Mouse (Mus musculus) hindbrain, embryonic 16.5 days (tissue): ENCODE data around the gene Scn8a. TPM values are rescaled to one million over a fixed set of nuclear protein-coding genes. Genes with fewer than 3 reads are reported as not detected.

Experiments used
- ATAC-seq: fragments of 200-750 bp; cut with Nextera tagmentation; 2 replicates; pipeline ENCODE4 v1.8.0; 2017; ENCODE audit warnings: moderate TSS enrichment, moderate library complexity
- H3K27ac ChIP-seq: fragments of 300-500 bp; sonication (generic); 2 replicates; pipeline ENCODE4 v1.5.1; 2014; ENCODE audit warnings: low read depth, mild to moderate bottlenecking, control low read depth, low read length, moderate library complexity
- H3K27me3 ChIP-seq: fragments of 300-500 bp; sonication (generic); replicated peaks from 2 replicates; pipeline ENCODE4 v1.6.1; 2014; ENCODE audit warnings: low read length; ENCODE audit not compliant: control insufficient read depth, insufficient read depth
- H3K36me3 ChIP-seq: fragments of 300-500 bp; sonication (generic); 2 replicates; pipeline ENCODE4 v1.6.1; 2014; ENCODE audit warnings: mild to moderate bottlenecking, low read length, moderate library complexity, mixed read lengths; ENCODE audit not compliant: control insufficient read depth, insufficient read depth
- H3K4me1 ChIP-seq: fragments of 300-500 bp; sonication (generic); 2 replicates; pipeline ENCODE4 v1.6.1; 2014; ENCODE audit warnings: low read depth, low read length; ENCODE audit not compliant: control insufficient read depth, insufficient read depth
- H3K4me2 ChIP-seq: fragments of 300-500 bp; sonication (generic); 2 replicates; pipeline ENCODE4 v1.6.1; 2014; ENCODE audit warnings: mild to moderate bottlenecking, low read length, control low read depth, moderate library complexity
- H3K4me3 ChIP-seq: fragments of 300-500 bp; sonication (generic); 2 replicates; pipeline ENCODE4 v1.5.1; 2014; ENCODE audit warnings: mild to moderate bottlenecking, low read length, control low read depth, moderate library complexity
- H3K9ac ChIP-seq: fragments of 300-500 bp; sonication (generic); 2 replicates; pipeline ENCODE4 v1.6.1; 2014; ENCODE audit warnings: low read depth, mild to moderate bottlenecking, control low read depth, low read length, moderate library complexity
- H3K9me3 ChIP-seq: fragments of 300-500 bp; sonication (generic); 2 replicates; pipeline ENCODE4 v1.6.1; 2014; ENCODE audit warnings: mild to moderate bottlenecking, low read length, moderate library complexity; ENCODE audit not compliant: control insufficient read depth
- WGBS: fragments of 180-500 bp; shearing (Covaris S2); extraction: QIAGEN DNeasy Blood & Tissue Kit; methylation state at CpG from one replicate; pipeline ENCODE4 v1.1.7; 2014; 5-methylcytosine and 5-hydroxymethylcytosine counted together
- polyA plus RNA-seq: library from polyadenylated mRNA; unstranded; fragments of >200 nt; fragmentation: Nextera tagmentation; extraction: Ambion mirVana; gene quantifications from 2 replicates; pipeline ENCODE4 v1.2.1, GENCODE M21; 2015

The Scn8a gene
- polyA plus RNA-seq, 1 experiment from 2014 or later = 11.6 TPM

DNA sequence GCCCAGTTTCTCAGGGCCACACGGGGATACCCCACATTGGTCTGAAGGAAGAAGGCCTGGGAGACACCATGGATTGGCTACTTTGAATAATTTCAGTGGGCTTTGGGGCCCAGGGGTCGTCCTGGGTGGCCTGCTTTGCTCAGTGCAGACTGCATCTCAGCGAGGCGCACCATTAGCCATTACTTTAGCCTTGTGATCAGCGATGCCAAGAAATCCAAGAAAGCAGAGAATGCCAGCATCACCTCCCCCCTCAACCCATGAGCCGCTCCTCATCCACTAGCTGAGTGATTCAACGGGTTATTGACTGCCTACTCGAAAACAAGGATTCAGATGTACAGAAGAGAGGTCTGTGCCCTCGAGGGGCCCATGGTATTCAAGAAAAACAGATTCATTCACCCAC lies 34.2 kb downstream of the Scn8a start:
- H3K36me3 ChIP-seq = peaks cover 7% of the 10 kb centered on the region
- WGBS = 49% methylated on average over 9 of the region's 9 CpGs
- ATAC-seq = no peak

DNA sequence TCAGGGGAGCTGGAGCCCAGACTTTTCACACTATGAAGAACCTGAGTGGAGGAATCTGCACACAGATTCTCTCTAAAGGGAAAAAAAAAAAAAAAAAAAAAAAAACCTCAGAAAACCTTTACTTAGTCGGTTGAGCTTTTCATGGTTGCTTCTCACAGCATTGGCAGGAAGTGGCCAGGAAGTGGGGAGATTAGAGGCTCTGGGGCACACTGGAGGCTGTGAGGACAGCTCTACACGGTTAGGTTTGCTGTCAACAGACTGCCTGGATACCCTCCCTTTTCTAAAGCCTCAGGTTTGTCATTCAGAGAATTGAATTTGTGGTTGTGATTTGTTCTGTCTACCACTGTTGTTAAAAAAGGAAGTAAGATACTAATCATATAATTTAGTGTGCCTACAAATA lies 35.3 kb downstream of the Scn8a start:
- Histone ChIP-seq H3K4me3 (no peak overlapping the region), H3K9ac (no peak overlapping the region), H3K4me2 (no peak overlapping the region), H3K36me3 (peaks cover 2% of the 10 kb centered on the region), H3K27me3 (no peaks in the 10 kb centered on the region), H3K27ac (no peak overlapping the region), H3K9me3 (no peaks in the 10 kb centered on the region), H3K4me1 (peaks cover 16% of the 10 kb centered on the region)
- 36% methylated on average over 2 of the region's 2 CpGs for WGBS
- no peak for ATAC-seq

More for the DNA sequence above, 34.2 kb downstream of the Scn8a start:
- H3K27me3 ChIP-seq = no peaks in the 10 kb centered on the region
- H3K4me3 ChIP-seq = no peak overlapping the region
- peak overlapping the region; percentile 37; the same call in 1 of the 2 replicates for H3K27ac ChIP-seq
- peaks cover 5% of the 10 kb centered on the region; the same call in 1 of the 2 replicates for H3K4me1 ChIP-seq
- H3K4me2 ChIP-seq = no peak overlapping the region
- H3K9me3 ChIP-seq = no peaks in the 10 kb centered on the region
- H3K9ac ChIP-seq = no peak overlapping the region

DNA sequence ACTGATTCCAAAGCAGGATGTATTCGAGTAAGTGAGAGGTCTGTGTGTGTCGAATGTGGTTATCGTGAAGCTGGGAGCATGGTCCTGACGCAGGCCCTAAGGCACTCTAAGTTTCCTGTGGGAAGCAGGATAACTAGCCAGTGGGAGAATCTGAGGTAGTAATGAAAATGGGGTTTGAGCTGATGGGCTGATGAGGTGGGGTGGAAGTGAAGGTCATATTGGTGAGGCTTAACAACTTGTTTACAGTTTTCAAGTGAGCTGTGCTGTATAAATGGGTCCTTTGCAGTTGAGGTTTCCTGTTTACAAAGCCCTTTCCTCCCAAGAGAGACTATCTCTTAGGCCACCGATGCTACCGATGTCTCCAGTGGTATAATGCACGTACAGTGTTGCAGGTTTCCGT lies 36.1 kb downstream of the Scn8a start:
- no peak overlapping the region for H3K27ac ChIP-seq
- ATAC-seq = no peak
- no peak overlapping the region for H3K4me3 ChIP-seq
- no peak overlapping the region for H3K4me2 ChIP-seq
- H3K4me1 ChIP-seq = peaks cover 24% of the 10 kb centered on the region
- 84% methylated on average over 8 of the region's 8 CpGs for WGBS
- H3K27me3 ChIP-seq = no peaks in the 10 kb centered on the region
- no peaks in the 10 kb centered on the region for H3K9me3 ChIP-seq
- no peak overlapping the region for H3K9ac ChIP-seq
- peaks cover 2% of the 10 kb centered on the region for H3K36me3 ChIP-seq

DNA sequence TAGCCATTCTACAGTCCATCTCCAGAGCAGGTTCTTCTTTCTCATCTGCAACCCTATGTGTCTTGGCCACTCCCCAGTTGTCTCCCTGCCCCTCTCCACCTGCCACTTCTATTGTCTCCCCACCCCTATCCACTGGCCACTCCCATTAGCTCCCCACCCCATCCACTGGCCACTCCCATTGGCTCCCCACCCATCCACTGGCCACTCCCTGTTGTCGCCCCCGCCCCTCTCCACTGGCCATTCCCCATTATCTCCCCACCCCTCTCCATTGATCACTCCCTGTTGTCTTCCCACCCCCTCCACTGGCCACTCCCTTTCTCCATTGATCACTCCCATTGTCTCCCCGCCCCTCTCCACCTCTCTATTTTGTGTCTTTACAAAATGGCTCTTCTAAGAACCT lies 39.2 kb downstream of the Scn8a start:
- Histone ChIP-seq H3K27me3 (no peaks in the 10 kb centered on the region), H3K27ac (peak overlapping the region; percentile 69), H3K4me2 (0 out of 2 replicates have a peak overlapping the region, but pooled peaks have one; percentile 6)

DNA sequence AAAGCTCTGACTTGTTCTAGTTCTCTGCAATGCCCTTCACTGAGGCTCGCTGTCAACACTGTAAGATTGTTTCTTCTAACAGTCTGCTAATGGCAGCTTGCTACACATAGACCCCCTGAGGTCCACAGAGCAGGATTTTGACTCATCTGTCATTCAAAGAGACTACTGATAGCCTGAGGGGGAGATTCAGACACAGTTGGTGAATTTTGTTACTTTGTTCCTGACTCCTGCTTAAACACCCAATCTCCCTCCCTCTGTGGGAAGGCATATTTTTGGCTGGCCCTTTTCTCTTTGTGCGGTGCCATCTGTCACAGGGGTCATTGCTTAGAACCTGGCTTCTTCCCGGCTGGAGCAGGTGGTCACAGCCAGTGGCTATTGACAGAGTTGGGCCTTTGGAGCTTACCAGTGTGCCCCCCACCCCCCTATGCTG lies 40.1 kb downstream of the Scn8a start:
- no peak overlapping the region for H3K4me2 ChIP-seq
- H3K36me3 ChIP-seq = no peaks in the 10 kb centered on the region
- peak; percentile 76 for ATAC-seq
- H3K4me1 ChIP-seq = peaks cover 27% of the 10 kb centered on the region
- H3K9me3 ChIP-seq = no peaks in the 10 kb centered on the region
- no peak overlapping the region for H3K4me3 ChIP-seq
- H3K27me3 ChIP-seq = no peaks in the 10 kb centered on the region
- no peak overlapping the region for H3K9ac ChIP-seq
- WGBS = 10% methylated on average over 3 of the region's 3 CpGs
- H3K27ac ChIP-seq = peak overlapping the region; percentile 79

More for the DNA sequence above, 39.2 kb downstream of the Scn8a start:
- peak; percentile 12; the same call in 1 of the 2 replicates for ATAC-seq
- WGBS = 40% methylated on average over 3 of the region's 3 CpGs
- no peaks in the 10 kb centered on the region for H3K9me3 ChIP-seq
- no peak overlapping the region for H3K9ac ChIP-seq
- no peak overlapping the region for H3K4me3 ChIP-seq
- H3K36me3 ChIP-seq = no peaks in the 10 kb centered on the region
- peaks cover 27% of the 10 kb centered on the region for H3K4me1 ChIP-seq

DNA sequence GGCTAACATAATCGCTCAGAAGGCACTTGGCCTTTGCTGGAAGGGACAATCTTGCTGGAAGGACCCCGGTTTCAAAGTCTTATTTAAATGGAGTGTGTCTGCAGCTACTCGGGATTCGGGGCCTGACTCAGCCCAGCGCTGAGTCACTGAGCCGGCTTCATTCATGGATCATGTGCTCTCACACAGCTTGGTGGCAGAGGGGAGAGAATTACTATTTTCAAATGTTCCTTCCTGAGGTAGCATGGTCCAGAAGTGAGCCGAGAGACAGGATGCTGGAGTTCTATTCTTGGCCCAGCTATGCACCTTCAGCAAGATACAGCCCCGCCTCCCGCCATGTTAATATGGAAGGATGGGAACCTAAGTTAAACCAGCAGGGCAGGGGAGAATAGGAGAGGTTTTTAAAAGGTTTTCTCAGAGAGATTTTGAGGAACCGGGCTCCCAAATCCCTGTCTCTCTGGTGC lies 40.8 kb downstream of the Scn8a start:
- WGBS = 30% methylated on average over 10 of the region's 10 CpGs

DNA sequence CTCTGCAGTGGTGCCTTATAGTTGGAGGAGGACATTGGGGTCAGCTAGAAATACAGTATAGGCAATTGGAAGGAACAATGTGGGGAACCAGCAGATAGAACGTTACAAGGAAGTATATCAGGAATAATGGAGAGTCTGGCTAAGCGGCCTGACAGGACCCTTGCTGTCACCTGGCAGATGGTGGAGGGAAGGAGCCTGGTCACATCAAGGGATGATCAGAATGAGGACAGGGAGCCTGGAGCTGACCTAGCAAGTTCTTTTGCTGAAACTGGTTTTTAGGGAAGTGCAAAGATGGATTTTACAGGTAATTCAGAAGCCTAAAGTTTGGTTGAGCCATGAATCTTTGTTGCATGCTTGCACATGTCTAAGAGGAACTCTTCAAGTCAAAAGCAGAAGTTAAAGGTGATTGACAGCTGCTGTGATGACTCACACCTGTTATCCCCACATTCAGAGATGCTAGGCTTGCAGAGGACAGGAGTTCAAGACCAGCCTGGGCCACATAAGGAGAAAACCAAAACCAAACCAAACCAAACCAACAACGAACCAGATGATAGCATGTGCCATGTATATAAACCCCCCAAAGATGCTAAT lies 43.1 kb downstream of the Scn8a start:
- H3K4me3 ChIP-seq = no peak overlapping the region
- H3K9ac ChIP-seq = no peak overlapping the region
- 87% methylated on average over 3 of the region's 3 CpGs for WGBS
- no peaks in the 10 kb centered on the region for H3K9me3 ChIP-seq
- H3K4me2 ChIP-seq = no peak overlapping the region
- ATAC-seq = no peak
- H3K27ac ChIP-seq = no peak overlapping the region
- H3K36me3 ChIP-seq = no peaks in the 10 kb centered on the region
- no peaks in the 10 kb centered on the region for H3K27me3 ChIP-seq
- H3K4me1 ChIP-seq = peaks cover 27% of the 10 kb centered on the region

More for the DNA sequence above, 40.8 kb downstream of the Scn8a start:
- peaks cover 27% of the 10 kb centered on the region for H3K4me1 ChIP-seq
- H3K9me3 ChIP-seq = no peaks in the 10 kb centered on the region
- H3K36me3 ChIP-seq = no peaks in the 10 kb centered on the region
- no peak overlapping the region for H3K4me2 ChIP-seq
- H3K9ac ChIP-seq = peak overlapping the region; percentile 9; the same call in 1 of the 2 replicates
- H3K27ac ChIP-seq = peak overlapping the region; percentile 79
- ATAC-seq = peak; percentile 49; the same call in 1 of the 2 replicates
- no peak overlapping the region for H3K4me3 ChIP-seq
- H3K27me3 ChIP-seq = no peaks in the 10 kb centered on the region

DNA sequence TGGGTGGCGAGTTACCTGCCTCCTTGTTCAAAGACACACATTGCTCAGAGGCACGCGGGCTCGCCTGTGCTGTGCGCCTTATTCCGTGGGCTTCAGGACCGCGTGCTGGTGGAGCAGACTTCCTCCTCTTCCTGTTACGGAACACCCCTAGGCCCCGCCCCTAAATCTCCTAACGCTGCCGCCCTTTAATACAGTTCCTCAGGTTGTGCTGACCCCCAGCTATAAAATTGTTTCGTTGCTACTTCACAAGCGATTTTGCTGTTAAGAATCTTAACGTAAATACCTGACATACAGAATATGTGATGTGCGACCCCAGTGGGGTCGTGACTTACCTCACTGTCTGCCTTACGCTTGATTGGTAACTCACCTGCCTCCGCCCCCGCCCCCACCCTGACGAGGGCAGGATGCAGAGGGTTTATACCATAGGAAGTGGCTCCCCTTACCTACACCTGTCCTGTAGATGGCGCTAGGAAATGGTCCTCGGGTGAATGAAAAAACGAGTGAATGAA lies 45.1 kb downstream of the Scn8a start:
- 3% methylated on average over 24 of the region's 24 CpGs for WGBS
- no peak overlapping the region for H3K27ac ChIP-seq
- H3K4me2 ChIP-seq = peak overlapping the region; percentile 59
- ATAC-seq = 0 out of 2 replicates have a peak, but pooled peaks have one; percentile 46
- H3K27me3 ChIP-seq = no peaks in the 10 kb centered on the region
- peak overlapping the region; percentile 36; the same call in 1 of the 2 replicates for H3K9ac ChIP-seq
- H3K36me3 ChIP-seq = no peaks in the 10 kb centered on the region
- H3K9me3 ChIP-seq = no peaks in the 10 kb centered on the region
- peaks cover 15% of the 10 kb centered on the region for H3K4me1 ChIP-seq
- H3K4me3 ChIP-seq = peak overlapping the region; percentile 33

DNA sequence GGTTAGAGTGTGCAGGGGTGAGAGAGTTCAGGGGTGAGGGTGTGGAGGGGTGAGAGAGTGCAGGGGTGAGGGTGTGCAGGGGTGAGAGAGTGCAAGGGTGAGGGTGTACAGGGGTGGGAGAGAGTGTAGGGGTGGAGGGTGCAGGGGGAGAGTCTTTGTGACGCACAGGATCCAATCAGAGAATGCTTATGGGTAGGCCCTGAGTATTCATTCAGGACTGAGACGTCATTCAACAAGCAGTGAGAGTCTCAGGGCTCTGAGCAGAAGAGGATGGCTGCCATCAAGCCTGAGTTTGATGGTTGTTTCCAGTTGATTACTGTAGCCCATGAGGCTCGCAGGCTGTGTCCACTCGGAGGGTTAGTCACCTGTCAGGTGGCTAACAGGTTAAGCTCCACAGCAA lies 48.4 kb downstream of the Scn8a start:
- no peaks in the 10 kb centered on the region for H3K9me3 ChIP-seq
- H3K27ac ChIP-seq = no peak overlapping the region
- H3K4me1 ChIP-seq = peaks cover 3% of the 10 kb centered on the region; the same call in 1 of the 2 replicates
- ATAC-seq = no peak
- no peak overlapping the region for H3K4me2 ChIP-seq
- no peak overlapping the region for H3K9ac ChIP-seq
- 46% methylated on average over 4 of the region's 4 CpGs for WGBS
- H3K36me3 ChIP-seq = no peaks in the 10 kb centered on the region
- no peaks in the 10 kb centered on the region for H3K27me3 ChIP-seq
- no peak overlapping the region for H3K4me3 ChIP-seq
